Mouse (Mus musculus) liver, embryonic 16.5 days (tissue): ENCODE data around the gene Thoc6. TPM values are rescaled to one million over a fixed set of nuclear protein-coding genes. Genes with fewer than 3 reads are reported as not detected.

ENCODE experiments used
- ATAC-seq: fragments of 200-750 bp; cut with Nextera tagmentation; 2 replicates; pipeline ENCODE4 v1.8.0; 2017; ENCODE audit warnings: low read depth, mild to moderate bottlenecking, moderate number of reproducible peaks, moderate library complexity
- H3K27ac ChIP-seq: fragments of 300-500 bp; sonication (generic); 2 replicates; pipeline ENCODE4 v1.5.1; 2014; ENCODE audit warnings: mild to moderate bottlenecking, low read length
- H3K27me3 ChIP-seq: fragments of 300-500 bp; sonication (generic); 2 replicates; pipeline ENCODE4 v1.6.1; 2014; ENCODE audit warnings: low read depth, low read length, mixed read lengths; ENCODE audit not compliant: control insufficient read depth, insufficient read depth
- H3K36me3 ChIP-seq: fragments of 300-500 bp; sonication (generic); 2 replicates; pipeline ENCODE4 v1.6.1; 2014; ENCODE audit warnings: mild to moderate bottlenecking; ENCODE audit not compliant: control insufficient read depth, insufficient read depth
- H3K4me1 ChIP-seq: fragments of 300-500 bp; sonication (generic); 2 replicates; pipeline ENCODE4 v1.6.1; 2014; ENCODE audit warnings: low read depth, low read length, mixed read lengths; ENCODE audit not compliant: control insufficient read depth
- H3K4me2 ChIP-seq: fragments of 300-500 bp; sonication (generic); 2 replicates; pipeline ENCODE4 v1.6.1; 2014; ENCODE audit warnings: low read depth, low read length, mixed read lengths
- H3K4me3 ChIP-seq: fragments of 300-500 bp; sonication (generic); 2 replicates; pipeline ENCODE4 v1.5.1; 2014; ENCODE audit warnings: low read depth, mild to moderate bottlenecking, low read length
- H3K9ac ChIP-seq: fragments of 300-500 bp; sonication (generic); 2 replicates; pipeline ENCODE4 v1.6.1; 2014; ENCODE audit warnings: low read depth, low read length
- H3K9me3 ChIP-seq: fragments of 300-500 bp; sonication (generic); replicated peaks from 2 replicates; pipeline ENCODE4 v1.6.1; 2016; ENCODE audit warnings: low read length; ENCODE audit not compliant: control insufficient read depth
- WGBS: fragments of 180-500 bp; shearing (Covaris S2); extraction: QIAGEN DNeasy Blood & Tissue Kit; methylation state at CpG from one replicate; pipeline ENCODE4 v1.1.7; 2014; ENCODE audit not compliant: insufficient replicate concordance; 5-methylcytosine and 5-hydroxymethylcytosine counted together
- polyA plus RNA-seq: library from polyadenylated mRNA; unstranded; fragments of >200 nt; fragmentation: Nextera tagmentation; extraction: Ambion mirVana; gene quantifications from 2 replicates; pipeline ENCODE4 v1.2.1, GENCODE M21; 2015

The Thoc6 gene
- polyA plus RNA-seq, 1 experiment from 2014 or later, result 19.1 TPM

- ATAC-seq, result no peak
- peak overlapping the region; percentile 74 for H3K4me3 ChIP-seq
Observed at GRCm38 (mm10) chr17:23672761-23673160, 921 bp downstream of the Thoc6 start.

DNA sequence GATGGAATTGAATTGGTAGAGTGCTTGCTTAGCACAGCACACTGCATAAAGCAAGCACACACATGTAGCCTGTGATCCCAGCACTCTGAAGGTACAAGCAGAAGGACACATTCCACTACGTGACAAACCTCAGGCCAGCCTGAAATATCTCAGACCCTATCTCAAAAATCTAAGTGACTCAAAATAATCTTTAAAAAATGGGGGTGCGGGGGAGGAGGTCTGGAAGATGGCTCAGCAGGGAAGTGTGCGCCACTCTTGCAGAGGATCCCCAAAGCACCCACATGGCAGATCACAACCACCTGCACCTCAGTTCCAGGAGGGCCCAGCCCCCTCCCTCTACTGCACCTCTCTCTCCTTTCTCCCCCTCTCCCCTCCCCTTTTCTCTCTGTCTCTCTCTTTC lies 2.2 kb downstream of the Thoc6 start:
- peaks cover 11% of the 10 kb centered on the region for H3K27me3 ChIP-seq
- no peaks in the 10 kb centered on the region for H3K9me3 ChIP-seq
- no peak overlapping the region for H3K4me2 ChIP-seq
- peaks cover 16% of the 10 kb centered on the region for H3K4me1 ChIP-seq
- ATAC-seq, result no peak
- 69% methylated on average over 3 of the region's 3 CpGs for WGBS
- H3K27ac ChIP-seq, result no peak overlapping the region
- H3K36me3 ChIP-seq, result peaks cover 7% of the 10 kb centered on the region
- H3K9ac ChIP-seq, result no peak overlapping the region
- H3K4me3 ChIP-seq, result no peak overlapping the region

More at GRCm38 (mm10) chr17:23672761-23673160, 921 bp downstream of the Thoc6 start:
- 44% methylated on average over 3 of the region's 3 CpGs for WGBS
- H3K9ac ChIP-seq, result no peak overlapping the region; the same call in 1 of the 2 replicates
- H3K27ac ChIP-seq, result no peak overlapping the region
- H3K36me3 ChIP-seq, result peaks cover 7% of the 10 kb centered on the region
- H3K4me1 ChIP-seq, result peaks cover 22% of the 10 kb centered on the region
- H3K27me3 ChIP-seq, result peaks cover 24% of the 10 kb centered on the region
- peak overlapping the region; percentile 83 for H3K4me2 ChIP-seq
- no peaks in the 10 kb centered on the region for H3K9me3 ChIP-seq

GRCm38 (mm10) chr17:23670516-23671074 lies 3.1 kb downstream of the Thoc6 start:
- Histone ChIP-seq H3K4me1 (peaks cover 8% of the 10 kb centered on the region), H3K27ac (no peak overlapping the region), H3K9me3 (no peaks in the 10 kb centered on the region), H3K4me3 (no peak overlapping the region), H3K27me3 (peaks cover 2% of the 10 kb centered on the region), H3K36me3 (peaks cover 7% of the 10 kb centered on the region), H3K9ac (no peak overlapping the region), H3K4me2 (no peak overlapping the region)
- no peak for ATAC-seq
- 83% methylated on average over 7 of the region's 7 CpGs for WGBS

GRCm38 (mm10) chr17:23665511-23665910 lies 8.2 kb downstream of the Thoc6 start:
- H3K4me3 ChIP-seq, result no peak overlapping the region
- H3K36me3 ChIP-seq, result peaks cover 7% of the 10 kb centered on the region
- no peak for ATAC-seq
- peaks cover 23% of the 10 kb centered on the region for H3K27me3 ChIP-seq
- H3K27ac ChIP-seq, result no peak overlapping the region
- no peak overlapping the region for H3K4me2 ChIP-seq
- no peaks in the 10 kb centered on the region for H3K9me3 ChIP-seq
- peaks cover 3% of the 10 kb centered on the region for H3K4me1 ChIP-seq
- no peak overlapping the region for H3K9ac ChIP-seq
- WGBS, result 68% methylated on average over 14 of the region's 14 CpGs

DNA sequence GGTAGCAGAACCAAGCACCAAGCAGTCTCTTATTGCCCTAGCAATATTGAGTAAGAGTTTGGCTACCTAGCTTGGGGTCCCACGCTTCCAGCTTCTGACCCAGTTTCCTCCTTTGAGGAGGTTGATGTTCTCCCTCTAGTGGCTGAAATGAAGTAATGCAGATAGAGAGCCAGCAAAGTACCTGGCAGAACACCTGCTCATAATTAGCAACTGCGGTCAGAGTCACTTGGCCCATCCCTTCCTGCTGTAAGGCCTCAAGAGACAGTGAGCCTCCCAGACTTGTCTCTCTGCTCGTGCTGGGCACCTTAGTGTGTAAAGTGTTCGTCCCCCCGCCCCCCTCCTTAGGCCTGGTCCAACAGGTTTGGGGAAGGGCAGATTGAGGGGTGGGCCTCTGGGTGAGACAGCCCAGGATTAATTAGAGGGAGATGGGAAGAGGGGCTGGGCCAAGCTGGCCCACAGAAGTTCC lies 9.1 kb downstream of the Thoc6 start:
- Histone ChIP-seq H3K4me1 (peaks cover 6% of the 10 kb centered on the region), H3K9ac (no peak overlapping the region), H3K9me3 (no peaks in the 10 kb centered on the region), H3K36me3 (peaks cover 7% of the 10 kb centered on the region), H3K27ac (no peak overlapping the region), H3K4me2 (no peak overlapping the region), H3K4me3 (no peak overlapping the region), H3K27me3 (peaks cover 32% of the 10 kb centered on the region)
- WGBS, result 18% methylated on average over 5 of the region's 5 CpGs
- ATAC-seq, result no peak

GRCm38 (mm10) chr17:23661526-23661925 lies 12.2 kb downstream of the Thoc6 start:
- ATAC-seq, result no peak
- Histone ChIP-seq H3K27ac (no peak overlapping the region), H3K27me3 (peaks cover 36% of the 10 kb centered on the region), H3K4me2 (no peak overlapping the region), H3K9me3 (no peaks in the 10 kb centered on the region), H3K9ac (no peak overlapping the region), H3K4me3 (no peak overlapping the region), H3K4me1 (peaks cover 6% of the 10 kb centered on the region), H3K36me3 (no peaks in the 10 kb centered on the region)
- WGBS, result 1% methylated on average over 9 of the region's 9 CpGs

DNA sequence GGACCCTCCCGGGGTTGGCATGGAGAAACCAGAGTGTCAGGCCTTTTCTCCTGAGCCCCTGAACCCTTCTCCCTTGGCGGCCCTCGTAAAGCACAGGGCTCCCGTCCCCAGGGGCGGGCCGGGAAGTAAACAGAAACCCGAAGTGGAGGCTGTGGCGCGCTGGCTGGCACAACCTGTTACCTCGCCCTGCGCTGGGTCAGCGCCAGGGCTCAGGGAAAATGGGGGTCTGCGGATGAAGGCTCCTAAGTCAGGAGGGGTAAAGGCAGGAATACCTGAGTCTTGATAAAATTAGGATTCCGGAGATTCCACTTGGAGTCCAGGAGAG lies 12.8 kb downstream of the Thoc6 start:
- no peak overlapping the region for H3K9ac ChIP-seq
- H3K27me3 ChIP-seq, result peaks cover 36% of the 10 kb centered on the region
- peak overlapping the region; percentile 37 for H3K4me2 ChIP-seq
- H3K4me1 ChIP-seq, result peaks cover 6% of the 10 kb centered on the region
- no peaks in the 10 kb centered on the region for H3K9me3 ChIP-seq
- ATAC-seq, result no peak
- peak overlapping the region; percentile 25 for H3K4me3 ChIP-seq
- no peak overlapping the region for H3K27ac ChIP-seq
- H3K36me3 ChIP-seq, result no peaks in the 10 kb centered on the region
- 2% methylated on average over 14 of the region's 14 CpGs for WGBS

DNA sequence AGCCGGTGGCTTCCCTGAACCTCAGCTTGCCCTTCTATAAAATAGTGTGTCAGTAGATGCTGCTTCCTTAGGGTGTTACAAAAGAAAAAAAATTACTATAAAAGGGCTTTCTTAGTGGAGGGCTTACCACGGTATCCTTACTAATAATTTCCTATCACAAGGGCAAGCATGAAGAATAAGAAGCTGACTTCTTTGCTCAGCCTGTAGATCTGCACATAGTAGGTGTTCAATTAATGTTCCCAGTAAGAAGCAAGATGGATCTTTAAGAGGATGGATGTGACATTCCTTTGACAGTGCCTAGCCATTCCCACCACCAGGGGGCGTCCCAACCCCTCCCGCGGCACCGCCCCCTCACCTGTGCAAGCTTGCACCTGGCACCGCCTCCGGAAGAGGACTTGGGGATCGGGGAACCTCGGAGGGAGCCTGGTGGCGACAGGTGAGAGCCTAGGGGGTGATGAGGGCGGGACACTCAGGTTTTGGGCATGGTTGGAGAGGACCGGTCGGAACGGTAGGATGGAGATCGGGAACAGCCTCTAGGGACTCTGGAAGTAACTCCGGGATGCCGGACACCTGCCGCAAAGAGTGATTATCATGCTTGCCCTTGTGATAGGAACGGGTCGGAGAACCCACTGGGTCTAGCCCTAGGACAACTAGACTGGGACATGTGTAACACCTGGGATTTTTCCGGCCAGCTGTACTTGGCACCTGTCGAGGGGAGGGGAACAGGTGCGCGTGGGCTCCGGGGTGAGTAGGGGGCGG lies 13.4 kb downstream of the Thoc6 start, which contains the start of gene Bicdl2:
TSS of gene Bicdl2 (plus strand) at position 390 of the 759 bp plus-strand sequence.
- peak within 1 kb of the TSS; percentile 37 for H3K4me2 ChIP-seq
- H3K27ac ChIP-seq, result no peak within 1 kb of the TSS
- WGBS, result 5% methylated on average over 27 of the region's 27 CpGs
- peaks cover 6% of the 10 kb centered on the region for H3K4me1 ChIP-seq
- no peaks in the 10 kb centered on the region for H3K9me3 ChIP-seq
- H3K36me3 ChIP-seq, result no peaks in the 10 kb centered on the region
- no peak for ATAC-seq
- peaks cover 36% of the 10 kb centered on the region for H3K27me3 ChIP-seq
- H3K4me3 ChIP-seq, result peak within 1 kb of the TSS; percentile 25
- H3K9ac ChIP-seq, result no peak within 1 kb of the TSS

GRCm38 (mm10) chr17:23658450-23658849 lies 15.2 kb downstream of the Thoc6 start:
- Histone ChIP-seq H3K4me1 (peaks cover 6% of the 10 kb centered on the region), H3K9me3 (no peaks in the 10 kb centered on the region), H3K9ac (no peak overlapping the region), H3K4me3 (no peak overlapping the region), H3K27me3 (peaks cover 36% of the 10 kb centered on the region), H3K36me3 (no peaks in the 10 kb centered on the region), H3K4me2 (no peak overlapping the region), H3K27ac (no peak overlapping the region)
- WGBS, result 46% methylated on average over 3 of the region's 3 CpGs
- ATAC-seq, result no peak
